Mouse (Mus musculus) CH12.LX (cell line): ENCODE data around the gene Qpctl. TPM values are rescaled to one million over a fixed set of nuclear protein-coding genes. Genes with fewer than 3 reads are reported as not detected.

Experiments
- DNase-seq: peaks from one replicate; pipeline ENCODE4 v3.0.0-alpha.2; 2013; ENCODE audit errors: extremely low read depth
- H3K27ac ChIP-seq: 2 replicates; pipeline ENCODE4 v1.5.1; 2012; ENCODE audit warnings: low read depth, mild to moderate bottlenecking, control low read depth, moderate library complexity; ENCODE audit not compliant: insufficient read depth
- H3K27me3 ChIP-seq: replicated peaks from 2 replicates; pipeline ENCODE3; 2012; ENCODE audit warnings: inconsistent platforms
- H3K36me3 ChIP-seq, 2 experiments: replicated peaks in 1 of 2; 2 replicates each; pipeline versions ENCODE3 to v1.6.1; 2012; ENCODE audit warnings: inconsistent platforms in 1 of 2, low read length in 1 of 2, mild to moderate bottlenecking in 1 of 2, mixed read lengths in 1 of 2, moderate library complexity in 1 of 2; ENCODE audit not compliant: control insufficient read depth in 1 of 2, insufficient read depth in 1 of 2
- H3K4me1 ChIP-seq, 2 experiments: 2 replicates each; pipeline ENCODE4 v1.6.1; 2012; ENCODE audit warnings: inconsistent platforms in 1 of 2, moderate library complexity in 1 of 2; ENCODE audit not compliant: insufficient read depth in 2 of 2, control insufficient read depth in 1 of 2
- H3K4me2 ChIP-seq: 2 replicates; pipeline ENCODE4 v1.6.1; 2012; ENCODE audit warnings: low read depth, mild to moderate bottlenecking, control low read depth; ENCODE audit not compliant: poor library complexity, insufficient read depth, severe bottlenecking
- H3K4me3 ChIP-seq, 3 experiments: fragments of 150-350 bp in 1 of 3; sonication (generic) in 1 of 3; replicated peaks in 1 of 3; 2 replicates each; pipeline versions ENCODE3 to v1.5.1; 2011 to 2012; ENCODE audit warnings: low read depth in 2 of 3, low read length in 2 of 3, mild to moderate bottlenecking in 2 of 3, moderate library complexity in 2 of 3, control low read depth in 1 of 3, improper control_type of control experiment in 1 of 3, inconsistent platforms in 1 of 3, mixed read lengths in 1 of 3; ENCODE audit not compliant: poor library complexity in 1 of 3
- H3K79me2 ChIP-seq: replicated peaks from 2 replicates; pipeline ENCODE4 v1.6.1; 2012; ENCODE audit warnings: mild to moderate bottlenecking, moderate library complexity; ENCODE audit not compliant: control insufficient read depth, poor library complexity, insufficient read depth, severe bottlenecking; ENCODE audit errors: extremely low read depth
- H3K9ac ChIP-seq: 2 replicates; pipeline ENCODE4 v1.6.1; 2012; ENCODE audit warnings: low read depth, mild to moderate bottlenecking, control low read depth, moderate library complexity; ENCODE audit not compliant: insufficient read depth
- H3K9me3 ChIP-seq: replicated peaks from 2 replicates; pipeline ENCODE3; 2012; ENCODE audit warnings: low read length, inconsistent platforms, mixed read lengths
- BHLHE40 ChIP-seq: IDR thresholded peaks from 2 replicates; pipeline ENCODE4 v1.6.1; 2011; ENCODE audit warnings: mild to moderate bottlenecking, low read depth, low read length, improper control_type of control experiment
- CHD1 ChIP-seq: IDR thresholded peaks from 2 replicates; pipeline ENCODE4 v1.6.1; 2012; ENCODE audit warnings: low read depth, low read length, improper control_type of control experiment, inconsistent platforms
- ELF1 ChIP-seq: IDR thresholded peaks from 2 replicates; pipeline ENCODE4 v1.6.1; 2014; ENCODE audit warnings: low read depth, mild to moderate bottlenecking, inconsistent platforms, low read length, improper control_type of control experiment
- EP300 ChIP-seq: IDR thresholded peaks from 2 replicates; pipeline ENCODE4 v1.6.1; 2011; ENCODE audit warnings: low read length, improper control_type of control experiment
- ETS1 ChIP-seq: conservative IDR thresholded peaks from 2 replicates; pipeline ENCODE4 v1.6.1; 2012; ENCODE audit warnings: low read depth, mild to moderate bottlenecking, inconsistent platforms, low read length, improper control_type of control experiment, moderate library complexity
- GABPA ChIP-seq: IDR thresholded peaks from 2 replicates; pipeline ENCODE4 v1.6.1; 2012; ENCODE audit warnings: low read depth, low read length, improper control_type of control experiment, inconsistent platforms; ENCODE audit not compliant: insufficient replicate concordance
- HCFC1 ChIP-seq: IDR thresholded peaks from 2 replicates; pipeline ENCODE4 v1.6.1; 2012; ENCODE audit warnings: low read depth, mild to moderate bottlenecking, inconsistent platforms, low read length, improper control_type of control experiment
- IRF4 ChIP-seq: IDR thresholded peaks from 2 replicates; pipeline ENCODE4 v1.6.1; 2014; ENCODE audit warnings: low read depth, mild to moderate bottlenecking, inconsistent platforms, low read length, improper control_type of control experiment
- JUN ChIP-seq: IDR thresholded peaks from 2 replicates; pipeline ENCODE4 v1.6.1; 2011; ENCODE audit warnings: low read depth, mild to moderate bottlenecking, low read length, improper control_type of control experiment, moderate library complexity; ENCODE audit not compliant: insufficient read depth
- KAT2A ChIP-seq: IDR thresholded peaks from 2 replicates; pipeline ENCODE4 v1.6.1; 2012; ENCODE audit warnings: low read length, improper control_type of control experiment, inconsistent platforms; ENCODE audit not compliant: insufficient replicate concordance
- MAFK ChIP-seq: IDR thresholded peaks from 2 replicates; pipeline ENCODE4 v1.6.1; 2011; ENCODE audit warnings: low read length, improper control_type of control experiment; ENCODE audit not compliant: insufficient replicate concordance
- MAX ChIP-seq: IDR thresholded peaks from 2 replicates; pipeline ENCODE4 v1.6.1; 2011; ENCODE audit warnings: low read length, improper control_type of control experiment
- MAZ ChIP-seq: IDR thresholded peaks from 2 replicates; pipeline ENCODE4 v1.6.1; 2012; ENCODE audit warnings: low read depth, mild to moderate bottlenecking, inconsistent platforms, low read length, improper control_type of control experiment, moderate library complexity
- MEF2A ChIP-seq: IDR thresholded peaks from 2 replicates; pipeline ENCODE4 v1.6.1; 2014; ENCODE audit warnings: low read depth, mild to moderate bottlenecking, inconsistent platforms, low read length, improper control_type of control experiment, borderline replicate concordance
- MXI1 ChIP-seq: IDR thresholded peaks from 2 replicates; pipeline ENCODE4 v1.6.1; 2011; ENCODE audit warnings: mild to moderate bottlenecking, low read depth, low read length, improper control_type of control experiment
- MYC ChIP-seq: IDR thresholded peaks from 2 replicates; pipeline ENCODE4 v1.6.1; 2011; ENCODE audit warnings: low read depth, mild to moderate bottlenecking, improper control_type of control experiment, low read length
- NRF1 ChIP-seq: IDR thresholded peaks from 2 replicates; pipeline ENCODE4 v1.6.1; 2014; ENCODE audit warnings: low read depth, mild to moderate bottlenecking, inconsistent platforms, low read length, improper control_type of control experiment, moderate library complexity
- PAX5 ChIP-seq: IDR thresholded peaks from 2 replicates; pipeline ENCODE4 v1.6.1; 2012; ENCODE audit warnings: low read length, inconsistent platforms, mixed read lengths
- POLR2A ChIP-seq: IDR thresholded peaks from 2 replicates; pipeline ENCODE4 v1.6.1; 2011; ENCODE audit warnings: low read depth, mild to moderate bottlenecking, improper control_type of control experiment, low read length
- RAD21 ChIP-seq: IDR thresholded peaks from 2 replicates; pipeline ENCODE4 v1.6.1; 2011; ENCODE audit warnings: low read depth, mild to moderate bottlenecking, low read length, improper control_type of control experiment, moderate library complexity
- SIN3A ChIP-seq: IDR thresholded peaks from 2 replicates; pipeline ENCODE4 v1.6.1; 2012; ENCODE audit warnings: low read length, improper control_type of control experiment, inconsistent platforms
- TBP ChIP-seq: conservative IDR thresholded peaks from 2 replicates; pipeline ENCODE4 v1.6.1; 2011; ENCODE audit warnings: low read depth, low read length, improper control_type of control experiment
- TCF12 ChIP-seq: IDR thresholded peaks from 2 replicates; pipeline ENCODE4 v1.6.1; 2014; ENCODE audit warnings: low read depth, mild to moderate bottlenecking, inconsistent platforms, low read length, improper control_type of control experiment
- USF1 ChIP-seq: IDR thresholded peaks from 2 replicates; pipeline ENCODE4 v1.6.1; 2014; ENCODE audit warnings: low read depth, mild to moderate bottlenecking, inconsistent platforms, low read length, improper control_type of control experiment
- USF2 ChIP-seq: conservative IDR thresholded peaks from 2 replicates; pipeline ENCODE4 v1.6.1; 2011; ENCODE audit warnings: low read depth, low read length, improper control_type of control experiment
- ZC3H11A ChIP-seq: IDR thresholded peaks from 2 replicates; pipeline ENCODE4 v1.6.1; 2012; ENCODE audit warnings: low read depth, mild to moderate bottlenecking, inconsistent platforms, low read length, improper control_type of control experiment
- ZKSCAN1 ChIP-seq: IDR thresholded peaks from 2 replicates; pipeline ENCODE4 v1.6.1; 2012; ENCODE audit warnings: low read depth, inconsistent platforms, low read length, improper control_type of control experiment, borderline replicate concordance
- ZMIZ1 ChIP-seq: IDR thresholded peaks from 2 replicates; pipeline ENCODE4 v1.6.1; 2012; ENCODE audit warnings: low read depth, mild to moderate bottlenecking, inconsistent platforms, low read length, improper control_type of control experiment
- ZNF384 ChIP-seq: IDR thresholded peaks from 2 replicates; pipeline ENCODE4 v1.6.1; 2012; ENCODE audit warnings: low read depth, low read length, improper control_type of control experiment, inconsistent platforms
- dilution Hi-C: fragments of 300-500 bp; cut with MboI; formaldehyde crosslinking; loops from 2 replicates; pipeline ENCODE4 v1.14.3; 2020; ENCODE audit warnings: low sequenced_read_pairs; ENCODE audit not compliant: extremely low pct_unique_long_range_greater_than_20kb, extremely low pct_ligation_motif_present
- in situ Hi-C: fragments of 300-500 bp; cut with MboI; formaldehyde crosslinking; loops from 3 replicates; pipeline ENCODE4 v1.14.3; 2019; ENCODE audit warnings: low sequenced_read_pairs, low pct_ligation_motif_present, low pct_unique_long_range_greater_than_20kb, mixed read lengths
- polyA plus RNA-seq: library from polyadenylated mRNA; unstranded; fragments of >175 nt; gene quantifications from 2 replicates; pipeline ENCODE4 v1.2.1, GENCODE M21; 2012; ENCODE audit warnings: low read depth; ENCODE audit not compliant: insufficient read length
- total RNA-seq, 2 experiments: library from RNA; depleted of rRNA; stranded (reverse); fragments of 300-350 nt in 1 of 2; fragments of >200 nt in 1 of 2; gene quantifications; 2 replicates each; pipeline ENCODE4 v1.2.3; 2012 to 2014

The Qpctl gene
- total and polyA plus RNA-seq, 3 experiments, result 5.2 to 9.8 (median 9.6) TPM

- peaks cover 5 to 25% of the 10 kb centered on the region in 2 experiments; a peak in 3 of 4 replicates for H3K4me1 ChIP-seq
These were observed 54.6 kb downstream of the Qpctl start, which contains the start of gene Six5 for GRCm38 (mm10) chr7:19094471-19094825. Gene Six5 (plus strand): TSS chr7:19094594.

GRCm38 (mm10) chr7:19093537-19094385 lies 55.3 kb downstream of the Qpctl start:
- peak overlapping the region; percentile 76 for H3K4me2 ChIP-seq
- H3K36me3 ChIP-seq, result no peaks in the 10 kb centered on the region
- H3K27ac ChIP-seq, result peak overlapping the region; percentile 44; the same call in 1 of the 2 replicates
- no peaks in the 10 kb centered on the region for H3K9me3 ChIP-seq
- peaks cover 5 to 26% of the 10 kb centered on the region in 2 experiments; a peak in 3 of 4 replicates for H3K4me1 ChIP-seq
- H3K79me2 ChIP-seq, result no peaks in the 10 kb centered on the region
- H3K27me3 ChIP-seq, result peaks cover 80% of the 10 kb centered on the region
- peak overlapping the region; percentile 65 to 73 (median 72) for H3K4me3 ChIP-seq
- DNase-seq, result peak; percentile 97
- dilution Hi-C loops, result no loop called here
- H3K9ac ChIP-seq, result peak overlapping the region; percentile 87
- in situ Hi-C loops, result no loop called here
- TF ChIP-seq MXI1 (peak; percentile 44; the same call in 1 of the 2 replicates), ZC3H11A (no peak), IRF4 (no peak; the same call in 1 of the 2 replicates), ETS1 (peak; percentile 82), RAD21 (no peak), ZMIZ1 (0 out of 2 replicates have a peak, but pooled peaks have one; percentile 23), USF2 (no peak), USF1 (no peak), MEF2A (no peak; the same call in 1 of the 2 replicates), ZNF384 (peak; percentile 72), TCF12 (peak; percentile 49), JUN (no peak), SIN3A (peak; percentile 93), EP300 (no peak), PAX5 (no peak), CHD1 (no peak), NRF1 (peak; percentile 94), KAT2A (0 out of 2 replicates have a peak, but pooled peaks have one; percentile 35), TBP (no peak; the same call in 1 of the 2 replicates), BHLHE40 (no peak), ZKSCAN1 (no peak), MAFK (no peak), ELF1 (0 out of 2 replicates have a peak, but pooled peaks have one; percentile 1), MAX (peak; percentile 16; the same call in 1 of the 2 replicates), MYC (0 out of 2 replicates have a peak, but pooled peaks have one; percentile 18), HCFC1 (peak; percentile 59), POLR2A (peak; percentile 70), GABPA (no peak), MAZ (peak; percentile 73; the same call in 1 of the 2 replicates)

More at GRCm38 (mm10) chr7:19094471-19094825, 54.6 kb downstream of the Qpctl start, which contains the start of gene Six5:
- H3K27me3 ChIP-seq, result peaks cover 82% of the 10 kb centered on the region
- H3K36me3 ChIP-seq, result no peaks in the 10 kb centered on the region
- peak within 1 kb of the TSS; percentile 76 for H3K4me2 ChIP-seq
- dilution Hi-C loops (no loop called here), in situ Hi-C loops (no loop called here)
- DNase-seq, result no peak
- H3K79me2 ChIP-seq, result no peaks in the 10 kb centered on the region
- H3K27ac ChIP-seq, result peak within 1 kb of the TSS; percentile 44; the same call in 1 of the 2 replicates
- no peaks in the 10 kb centered on the region for H3K9me3 ChIP-seq
- peak within 1 kb of the TSS; percentile 87 for H3K9ac ChIP-seq
- TF ChIP-seq MXI1 (0 out of 2 replicates have a peak, but pooled peaks have one; percentile 22), MAFK (no peak)
- H3K4me3 ChIP-seq, result peak within 1 kb of the TSS; percentile 65 to 73 (median 72)
